Mouse (Mus musculus) adrenal gland, postnatal 25 days (tissue): Measurements from ENCODE around the gene Pappa2. TPM values are rescaled to one million over a fixed set of nuclear protein-coding genes. Genes with fewer than 3 reads are reported as not detected.

ENCODE experiments used
- DNase-seq: peaks from one replicate; pipeline ENCODE4 v3.0.0; 2021; ENCODE audit warnings: mixed read lengths
- long read RNA-seq: library from polyadenylated mRNA; stranded (forward); transcript quantifications from one replicate; pipeline ENCODE4 v2.0.0, GENCODE M21; 2021
- total RNA-seq: library from RNA; stranded (reverse); gene quantifications from 2 replicates; pipeline ENCODE4 v1.2.3, GENCODE M21; 2021

The Pappa2 gene
- 0.06 TPM in 1 of 2 replicates, not detected in the other for total RNA-seq
- long read RNA-seq, partial matches to known transcripts = 0 of 1 reads
- long read RNA-seq, other reads (novel, unspliced or antisense) = 1 of 1 reads

- DNase-seq = no peak
Measured at GRCm38 (mm10) chr1:158980390-158980789, at the start of gene Pappa2. Pappa2 (minus strand) TSS chr1:158980490.

- no peak for DNase-seq
Measured at GRCm38 (mm10) chr1:159029106-159029505, 48.8 kb upstream of the Pappa2 start.

DNA sequence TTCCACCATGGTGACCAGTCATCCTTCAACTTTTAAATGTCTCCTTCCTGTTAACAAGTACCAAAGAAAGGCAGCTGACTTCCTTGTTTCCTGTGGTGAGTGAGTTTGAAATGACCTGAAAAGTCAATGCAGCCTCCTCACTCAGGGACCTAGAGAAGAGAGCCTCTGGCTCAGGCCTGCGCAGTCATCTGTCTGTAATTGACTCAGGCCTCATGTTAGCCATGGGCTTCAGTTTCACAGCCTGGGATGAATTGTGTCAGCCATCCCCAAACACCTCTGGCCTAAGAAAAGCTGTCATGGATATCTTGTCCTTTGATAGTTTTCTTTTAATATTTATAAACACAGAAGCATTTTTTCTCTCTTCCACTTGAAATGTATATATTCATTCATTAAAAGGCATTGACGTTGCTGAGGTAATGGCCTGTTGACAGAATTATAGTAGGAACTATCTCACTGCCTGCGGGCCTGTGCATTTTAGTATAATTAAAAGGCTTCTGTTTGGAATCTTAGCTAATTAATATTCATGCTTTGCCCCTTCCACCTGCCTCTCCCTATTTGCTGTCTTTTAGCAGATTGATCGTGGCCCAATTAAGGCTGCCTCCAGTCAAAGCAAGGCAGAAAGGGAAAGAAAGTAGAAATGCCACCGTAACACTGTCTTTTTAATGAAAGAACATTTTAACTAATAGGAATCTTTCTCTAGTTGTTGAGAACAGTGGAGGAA is 34.8 kb upstream of the Pappa2 start:
- DNase-seq = no peak

- DNase-seq = no peak
Measured at GRCm38 (mm10) chr1:158987042-158987441, 6.8 kb upstream of the Pappa2 start.

- DNase-seq = no peak
Measured at GRCm38 (mm10) chr1:158962340-158962739, 17.9 kb downstream of the Pappa2 start.

- no peak for DNase-seq
Measured at GRCm38 (mm10) chr1:158960984-158961383, 19.3 kb downstream of the Pappa2 start.

GRCm38 (mm10) chr1:158960549-158960948 is 19.7 kb downstream of the Pappa2 start:
- no peak for DNase-seq

- no peak for DNase-seq
Measured at GRCm38 (mm10) chr1:158956361-158956760, 23.9 kb downstream of the Pappa2 start.

DNA sequence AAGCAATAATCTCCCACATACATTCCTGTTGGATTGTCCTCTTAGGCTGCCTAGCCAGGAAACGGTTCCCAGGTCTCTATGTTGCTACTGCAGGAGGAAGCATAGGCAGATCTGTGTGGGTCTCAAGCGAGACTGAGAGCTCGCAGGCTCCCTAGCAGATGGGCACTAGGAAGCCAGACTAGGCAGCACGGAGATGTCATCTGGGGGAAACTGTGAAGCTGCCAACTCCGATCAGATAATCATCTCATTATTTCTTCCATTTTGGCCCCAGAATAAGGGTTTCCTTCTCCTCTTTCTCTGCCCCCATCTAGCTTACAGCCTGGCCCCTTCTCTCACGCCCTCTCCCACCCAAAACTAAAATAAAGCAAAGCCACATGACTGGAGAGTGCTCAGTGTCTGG is 25.5 kb downstream of the Pappa2 start:
- no peak for DNase-seq

GRCm38 (mm10) chr1:158953479-158954207 is 26.6 kb downstream of the Pappa2 start:
- DNase-seq = peak; percentile 49

DNA sequence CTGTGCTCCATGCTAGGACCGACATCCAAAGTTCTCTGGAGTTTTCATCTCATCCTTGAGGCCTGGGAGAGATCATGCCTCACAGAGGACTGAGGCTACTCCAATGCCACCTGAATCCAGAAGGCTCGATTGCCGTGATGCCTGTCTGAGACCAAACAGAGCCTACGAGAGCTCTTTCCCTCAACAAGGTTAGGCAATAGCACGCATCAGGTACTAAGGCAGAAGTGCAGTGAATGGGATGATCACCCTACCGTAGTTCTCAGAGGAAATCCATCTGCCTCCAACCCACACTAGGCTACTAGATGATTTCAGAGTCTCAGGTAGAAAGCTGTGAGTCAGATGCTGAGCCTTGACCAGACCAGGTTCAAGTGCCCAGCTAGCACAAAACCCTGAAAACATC is 31.2 kb downstream of the Pappa2 start:
- DNase-seq = no peak

DNA sequence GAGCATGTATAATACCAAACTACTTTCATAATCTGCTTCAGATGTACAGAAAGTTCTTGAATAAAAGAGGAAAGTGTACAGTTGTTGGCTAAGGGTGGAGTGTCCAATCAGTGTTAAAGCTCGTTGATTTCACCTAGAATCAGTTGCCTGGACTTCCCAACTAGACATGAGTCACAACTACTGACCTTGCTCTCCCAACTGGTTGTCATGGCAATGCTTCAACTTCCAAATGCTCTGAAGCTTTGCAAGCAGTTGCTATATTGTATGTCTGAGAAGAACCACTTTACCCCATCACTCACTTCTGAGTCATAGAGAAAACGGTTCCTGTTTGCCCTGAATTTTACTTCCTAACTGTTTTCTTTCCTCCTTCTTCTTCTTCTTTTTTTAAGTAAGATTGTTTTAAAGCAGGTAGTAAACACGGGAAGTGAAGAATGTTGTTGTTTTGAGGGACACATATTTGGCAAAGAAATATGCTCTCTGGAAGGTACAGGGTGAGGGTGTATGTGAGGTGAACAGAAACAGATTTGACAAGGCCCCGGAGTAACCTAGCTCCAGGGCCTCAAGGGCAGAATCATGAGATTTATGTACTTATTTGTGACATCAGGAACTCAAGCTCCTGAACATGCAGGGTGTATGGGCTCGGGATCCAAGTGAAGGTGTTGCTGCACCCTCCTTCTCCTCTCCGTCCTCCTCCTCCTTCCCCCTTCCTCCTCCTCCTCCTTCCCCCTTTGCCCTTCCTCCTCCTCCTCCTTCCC is 32.1 kb downstream of the Pappa2 start:
- no peak for DNase-seq

DNA sequence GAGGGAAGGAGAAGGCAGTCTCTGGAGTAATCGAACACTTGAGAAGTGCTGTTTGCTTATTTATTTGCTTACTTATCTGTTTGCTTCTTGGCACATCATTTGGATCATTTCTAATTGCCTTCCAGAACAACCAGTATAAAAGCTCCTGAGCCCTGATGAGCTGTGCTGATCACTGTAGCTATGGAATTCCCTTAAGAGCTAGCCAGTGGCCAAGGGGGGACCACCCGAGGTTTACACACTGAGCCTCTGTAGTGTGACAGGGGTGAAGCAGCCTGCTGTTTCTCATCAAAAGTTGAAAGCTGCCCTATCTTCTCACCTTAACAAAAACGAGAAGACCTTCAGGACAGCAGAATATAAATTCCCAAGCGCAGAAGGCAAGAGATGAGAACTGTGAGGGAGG is 35.4 kb downstream of the Pappa2 start:
- no peak for DNase-seq

GRCm38 (mm10) chr1:158942864-158943263 is 37.4 kb downstream of the Pappa2 start:
- no peak for DNase-seq

DNA sequence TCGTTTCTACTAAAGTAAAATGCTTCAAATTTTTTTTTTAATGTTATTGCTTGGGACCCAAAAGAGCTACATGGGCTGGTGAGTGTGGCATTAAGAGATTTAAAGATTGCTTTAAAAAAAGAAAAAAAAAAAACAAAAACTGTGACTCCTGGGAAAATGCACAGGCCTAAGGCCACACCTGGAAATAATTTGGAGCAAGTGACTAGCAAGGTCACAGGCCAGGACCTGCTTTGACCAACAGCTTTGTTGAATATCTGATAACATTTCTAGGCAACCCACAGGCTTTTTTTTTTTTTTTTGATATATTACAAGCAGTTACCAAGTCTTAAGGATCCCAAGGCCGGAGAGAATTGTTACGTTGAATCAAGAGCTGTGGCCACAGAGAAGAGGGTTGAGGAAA is 39.3 kb downstream of the Pappa2 start:
- DNase-seq = no peak

DNA sequence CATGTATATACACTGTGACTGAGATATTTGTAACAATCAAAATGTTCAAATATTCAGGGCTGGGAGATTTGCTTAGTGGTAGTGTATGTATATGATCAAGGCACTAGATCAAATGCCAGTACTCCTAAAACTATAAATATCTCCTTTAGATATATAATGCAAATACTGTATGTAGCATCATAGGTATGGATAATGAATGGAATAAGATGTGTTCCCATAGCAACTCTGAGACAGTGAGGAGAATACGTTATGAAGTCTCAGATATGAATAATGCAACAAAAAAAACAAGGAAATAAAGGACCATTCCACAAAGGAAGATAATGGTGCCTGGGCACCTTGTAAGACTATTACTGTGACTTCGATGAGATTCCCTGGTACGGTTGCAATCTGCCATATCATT is 45.8 kb downstream of the Pappa2 start:
- no peak for DNase-seq

GRCm38 (mm10) chr1:158931202-158931827 is 49.0 kb downstream of the Pappa2 start:
- DNase-seq = no peak

- no peak for DNase-seq
Measured at GRCm38 (mm10) chr1:158929369-158929768, 50.9 kb downstream of the Pappa2 start.

DNA sequence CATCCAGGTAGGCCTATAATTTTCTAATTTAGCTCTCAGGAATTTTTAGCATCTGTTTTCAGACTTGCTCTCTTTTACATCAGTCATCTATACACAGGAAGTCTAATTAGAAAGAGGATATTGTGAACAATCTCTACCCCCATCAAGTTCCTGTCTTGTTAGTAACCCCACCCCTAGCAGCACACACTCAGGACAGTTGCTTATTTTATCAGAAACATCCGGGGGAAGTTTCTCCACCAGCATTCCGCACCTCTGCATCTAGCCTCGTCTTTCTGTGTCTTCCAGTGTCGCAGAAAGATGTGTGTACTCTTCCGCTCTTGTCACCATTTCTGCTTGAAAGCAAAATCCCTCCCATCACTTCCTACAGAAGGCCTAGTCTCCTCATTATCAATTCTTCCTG is 59.8 kb downstream of the Pappa2 start:
- no peak for DNase-seq

DNA sequence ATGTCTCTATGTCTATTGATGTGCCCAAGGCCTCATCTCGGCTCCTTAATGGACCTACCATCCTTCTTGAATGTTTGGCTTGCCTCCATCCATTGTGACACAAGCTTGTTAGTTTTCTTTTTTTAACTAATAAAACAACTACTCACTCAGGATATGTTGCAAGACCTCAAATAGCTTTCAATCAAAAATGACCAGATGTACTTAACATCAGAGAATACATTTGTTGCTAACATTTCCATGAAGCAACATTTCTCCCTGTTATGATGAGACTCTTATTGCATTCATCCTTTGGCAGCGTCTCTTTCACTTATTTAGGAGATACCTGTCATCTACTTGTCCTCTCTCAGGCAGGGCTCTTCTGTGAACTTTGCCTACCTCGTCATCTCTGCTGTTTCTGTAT is 61.4 kb downstream of the Pappa2 start:
- no peak for DNase-seq

DNA sequence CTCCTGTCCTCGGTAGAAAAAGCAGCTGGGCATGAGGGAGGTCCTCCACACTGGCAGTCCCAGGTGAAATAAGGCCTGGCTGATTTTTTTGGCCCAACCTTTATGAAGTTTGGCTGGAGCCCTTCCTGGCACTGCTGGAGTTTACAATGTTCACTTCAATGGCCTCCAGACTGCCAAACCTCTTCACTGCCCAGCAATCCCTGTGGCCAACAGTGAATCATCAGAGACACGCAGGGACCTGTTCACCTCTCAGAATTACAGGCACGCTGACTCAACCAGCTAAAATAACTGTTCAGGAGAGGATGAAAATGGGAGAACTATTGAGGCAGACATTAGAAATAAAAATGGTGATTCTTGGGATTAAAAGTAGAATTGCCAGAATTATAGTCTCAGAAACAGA is 63.2 kb downstream of the Pappa2 start:
- DNase-seq = no peak

DNA sequence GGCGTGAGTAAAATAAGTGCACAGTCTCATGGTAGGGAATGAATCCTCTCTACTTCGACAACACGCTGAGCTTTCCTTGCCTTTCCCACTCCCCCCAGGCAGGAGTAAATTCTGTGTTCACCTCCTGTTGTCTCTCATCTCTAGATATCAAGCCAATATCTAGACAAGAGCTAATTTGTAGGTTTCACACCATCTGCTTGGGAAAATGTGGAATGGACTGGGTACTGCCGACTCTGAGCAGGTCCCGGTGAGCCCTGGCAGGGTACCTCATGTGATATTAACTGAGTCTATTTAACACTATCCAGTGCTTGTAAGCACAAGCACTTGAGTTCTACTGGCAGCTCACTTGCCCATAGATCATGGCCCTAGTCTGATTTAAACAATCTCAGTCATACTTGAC is 64.7 kb downstream of the Pappa2 start:
- no peak for DNase-seq

DNA sequence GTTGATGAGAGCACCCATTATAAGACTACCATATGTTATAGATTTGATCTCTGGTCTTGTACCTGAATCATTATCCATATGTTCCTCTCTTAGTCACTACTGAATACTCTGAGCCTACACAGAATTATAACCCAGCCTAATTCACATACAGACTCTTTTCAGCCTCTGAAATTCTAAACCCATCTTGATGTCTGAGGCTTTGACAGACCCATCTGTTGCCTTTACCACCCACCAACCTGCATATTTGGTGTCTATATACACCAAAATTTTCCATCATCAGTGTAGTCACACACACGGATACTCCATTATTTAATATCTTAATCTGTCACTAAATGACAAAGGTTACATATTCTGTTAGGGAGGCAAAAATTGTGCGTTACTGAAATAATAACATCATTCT is 69.6 kb downstream of the Pappa2 start:
- DNase-seq = no peak
